Mouse (Mus musculus) ovary, postnatal 10 days (tissue): ENCODE measurements around the gene Hykk.

Source experiments
- DNase-seq: peaks from one replicate; pipeline ENCODE4 v3.0.0; 2022; ENCODE audit warnings: low spot score

Hykk gene

DNA sequence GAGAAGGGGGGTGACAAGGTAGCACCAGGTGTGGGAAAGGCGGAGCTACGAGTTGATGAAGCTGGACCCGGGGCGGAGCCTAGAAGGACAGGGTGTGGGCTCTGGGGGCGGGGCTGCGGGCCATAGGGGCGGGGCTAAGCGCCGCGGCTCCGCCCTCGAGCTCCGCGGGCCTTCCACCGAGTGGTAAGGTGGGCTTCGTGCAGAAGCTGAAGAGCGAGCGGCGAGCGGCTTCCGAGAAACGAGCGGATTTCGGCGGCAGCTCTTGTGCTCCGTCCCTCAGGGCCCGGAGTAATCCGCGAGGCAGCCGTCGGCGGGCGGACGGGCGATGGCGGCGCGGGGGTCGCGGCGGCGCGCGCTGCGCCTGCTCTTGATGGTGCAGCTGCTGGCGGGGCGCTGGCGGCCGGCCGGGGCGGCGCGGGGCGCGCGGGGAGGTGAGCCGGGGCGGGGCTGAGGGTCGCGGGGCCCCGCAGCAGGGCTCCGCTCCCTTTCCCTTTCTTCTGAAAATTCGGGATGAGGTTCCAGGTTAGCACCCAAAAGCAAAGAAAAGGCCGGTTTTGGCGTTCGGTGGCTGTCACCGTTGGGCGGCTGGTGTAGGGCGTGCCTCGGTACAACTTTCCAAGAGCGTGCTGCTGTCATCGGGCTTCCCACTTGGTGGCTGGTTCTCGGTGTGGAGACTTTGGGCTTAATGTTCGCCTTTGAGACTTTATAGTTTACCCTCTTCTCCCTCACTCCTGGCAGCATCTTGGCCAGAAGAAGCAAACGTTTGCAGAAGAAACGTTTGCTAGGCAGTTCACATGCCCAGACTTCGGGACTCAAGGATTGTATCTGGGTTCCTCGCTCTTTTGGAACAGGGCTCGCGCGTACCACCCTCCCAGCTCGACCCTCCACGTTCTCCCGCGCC lies 64.5 kb downstream of the Hykk start:
- DNase-seq = peak; percentile 2

DNA sequence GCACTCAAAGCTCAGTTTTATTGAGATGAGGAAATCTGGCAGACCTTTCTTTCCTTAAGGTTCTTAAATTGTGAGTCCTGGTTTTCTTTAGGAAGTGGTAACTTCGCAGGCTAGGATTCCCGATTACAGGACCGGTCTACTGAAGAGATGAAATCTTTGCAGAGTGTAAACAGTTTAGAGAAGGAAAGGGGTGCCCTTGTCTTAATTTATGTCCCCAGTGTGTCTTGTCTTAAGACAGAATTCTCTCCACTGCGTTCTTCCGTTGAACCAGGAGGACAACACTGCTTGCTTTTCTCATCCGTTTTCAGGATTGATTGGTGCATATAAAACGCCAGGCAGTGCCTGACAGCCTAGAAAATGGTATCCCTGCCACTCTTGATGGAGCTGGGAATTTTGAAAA lies 65.3 kb downstream of the Hykk start:
- DNase-seq = no peak

DNA sequence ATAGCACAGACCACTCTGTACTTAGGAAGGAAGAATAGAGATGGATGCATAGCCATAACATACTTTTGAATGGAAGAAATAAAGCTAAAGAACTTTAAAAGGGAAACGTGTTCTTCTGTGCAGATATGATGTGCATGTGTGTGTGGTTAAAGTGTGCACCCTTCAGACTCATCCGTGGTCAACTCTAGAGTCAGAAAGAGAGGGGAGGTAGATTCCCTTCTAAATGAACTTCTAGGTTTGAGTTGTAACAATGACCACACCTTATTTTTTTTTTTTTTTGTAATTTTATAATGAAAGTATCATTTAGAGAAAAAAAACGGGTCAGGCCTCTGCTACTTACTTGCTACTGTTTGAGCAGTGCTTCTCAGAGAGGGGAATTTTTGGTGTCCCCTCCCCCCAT lies 73.3 kb downstream of the Hykk start:
- DNase-seq = no peak

DNA sequence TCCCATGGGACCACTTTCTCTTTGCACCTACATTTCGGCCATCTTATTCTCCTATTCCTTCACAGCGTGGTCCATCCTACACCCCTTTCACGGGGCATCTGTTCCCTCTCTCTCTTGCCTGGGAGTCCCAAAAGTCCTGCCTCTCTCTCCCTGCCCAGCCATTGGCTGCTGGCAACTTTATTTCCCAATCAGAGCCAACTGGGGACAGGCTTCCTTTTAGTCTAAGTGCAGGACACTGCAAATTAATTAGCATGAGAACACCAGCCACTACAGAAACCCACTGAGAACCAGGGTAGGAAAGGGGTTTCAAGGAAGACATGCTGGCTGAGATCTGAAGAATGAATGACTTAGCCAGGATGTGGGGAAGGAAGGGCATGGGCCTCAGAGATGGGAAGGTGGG lies 77.3 kb downstream of the Hykk start:
- DNase-seq = no peak

DNA sequence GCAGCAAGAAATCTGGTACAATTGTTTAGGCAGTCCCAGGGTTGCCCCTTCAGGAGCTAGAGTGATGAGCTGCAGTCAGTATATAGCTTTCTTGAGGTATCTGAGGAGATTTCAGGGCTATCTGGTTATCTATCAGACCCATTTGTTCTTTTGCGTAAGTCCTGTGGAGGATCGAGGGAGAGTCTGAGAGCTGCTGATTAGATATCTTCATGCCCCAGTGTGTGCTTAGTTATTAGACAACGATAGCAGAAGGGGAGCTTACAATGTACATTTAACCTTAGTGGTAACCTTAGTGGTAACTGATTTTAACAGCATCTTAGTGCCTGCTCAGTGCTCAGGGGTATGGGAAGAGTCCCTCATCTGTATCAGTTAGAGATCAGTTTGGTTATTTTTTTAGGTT lies 78.6 kb downstream of the Hykk start:
- no peak for DNase-seq
